Mouse (Mus musculus) testis, adult 2 months (tissue): ENCODE data around the gene Mdga1.

ENCODE experiments used
- CTCF ChIP-seq: fragments of 200-500 bp; IDR thresholded peaks from 2 replicates; pipeline ENCODE4 v1.5.1; 2012; ENCODE audit warnings: low read depth, mild to moderate bottlenecking, inconsistent platforms, low read length, moderate library complexity; ENCODE audit not compliant: control insufficient read depth, insufficient read depth, insufficient replicate concordance
- POLR2A ChIP-seq: fragments of 200-500 bp; IDR thresholded peaks from 2 replicates; pipeline ENCODE4 v1.6.1; 2012; ENCODE audit warnings: low read depth, mild to moderate bottlenecking, inconsistent platforms, low read length, moderate library complexity; ENCODE audit not compliant: control insufficient read depth

DNA sequence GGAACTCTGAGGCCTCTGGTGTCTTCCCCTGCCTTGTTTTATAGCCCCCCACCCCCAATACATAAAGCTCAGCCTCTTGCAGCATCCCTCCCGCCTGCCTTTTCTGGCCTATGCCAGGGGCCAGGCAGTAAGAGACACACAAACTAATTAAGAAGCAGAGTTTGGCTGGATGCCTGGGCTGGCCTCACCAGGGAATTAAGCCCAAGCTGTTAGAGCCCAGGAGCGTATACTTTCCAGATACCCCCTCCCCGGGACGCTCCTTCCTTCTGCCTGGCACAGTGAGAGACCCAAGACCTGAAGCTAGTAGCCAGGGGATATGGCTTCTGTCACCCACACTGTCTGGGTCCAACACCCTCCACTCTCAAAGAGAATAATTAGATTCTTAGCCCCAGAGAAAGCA is 83.8 kb downstream of the Mdga1 start:
- no peak for TF ChIP-seq POLR2A
- TF ChIP-seq CTCF, result no peak
